Mouse (Mus musculus) spleen, adult 12 weeks (tissue): ENCODE results near the gene Ruvbl2.
A peak's percentile ranks its signal among the peaks of the same experiment; 100 is the strongest.

ENCODE experiments used
- DNase-seq: peaks from one replicate; pipeline ENCODE4 v3.0.0; 2022; ENCODE audit warnings: low spot score

Ruvbl2 gene

GRCm38 (mm10) chr7:45461326-45461725, 23.4 kb upstream of the Ruvbl2 start:
- no peak for DNase-seq

GRCm38 (mm10) chr7:45460860-45461314, 23.0 kb upstream of the Ruvbl2 start:
- DNase-seq = peak; percentile 76

- DNase-seq = no peak
Measured at GRCm38 (mm10) chr7:45460377-45460776, 22.5 kb upstream of the Ruvbl2 start.

- DNase-seq = peak; percentile 92
Measured at GRCm38 (mm10) chr7:45459564-45460140, 21.8 kb upstream of the Ruvbl2 start, which contains the start of gene Ftl1. TSS of gene Ftl1 (minus strand) at chr7:45459884.

- peak; percentile 67 for DNase-seq
Measured at GRCm38 (mm10) chr7:45458748-45459563, 21.1 kb upstream of the Ruvbl2 start.

GRCm38 (mm10) chr7:45457204-45458060, 19.5 kb upstream of the Ruvbl2 start:
- DNase-seq = no peak

- no peak for DNase-seq
Measured at GRCm38 (mm10) chr7:45456721-45457203, 18.9 kb upstream of the Ruvbl2 start.

- no peak for DNase-seq
Measured at GRCm38 (mm10) chr7:45455932-45456696, 18.2 kb upstream of the Ruvbl2 start.

- no peak for DNase-seq
Measured at GRCm38 (mm10) chr7:45454971-45455370, 17.1 kb upstream of the Ruvbl2 start.

- DNase-seq = peak; percentile 74
Measured at GRCm38 (mm10) chr7:45451344-45451982, 13.6 kb upstream of the Ruvbl2 start.

GRCm38 (mm10) chr7:45449974-45450373, 12.1 kb upstream of the Ruvbl2 start:
- no peak for DNase-seq

GRCm38 (mm10) chr7:45447325-45447990, 9.6 kb upstream of the Ruvbl2 start:
- no peak for DNase-seq

- no peak for DNase-seq
Measured at GRCm38 (mm10) chr7:45446589-45446988, 8.7 kb upstream of the Ruvbl2 start.

- DNase-seq = no peak
Measured at GRCm38 (mm10) chr7:45443526-45444420, 5.9 kb upstream of the Ruvbl2 start.

- DNase-seq = no peak
Measured at GRCm38 (mm10) chr7:45437046-45437445, 850 bp downstream of the Ruvbl2 start.

- no peak for DNase-seq
Measured at GRCm38 (mm10) chr7:45436444-45436843, 1.5 kb downstream of the Ruvbl2 start.

- no peak for DNase-seq
Measured at GRCm38 (mm10) chr7:45435038-45435437, 2.9 kb downstream of the Ruvbl2 start.

- peak; percentile 98 for DNase-seq
Measured at GRCm38 (mm10) chr7:45434203-45435015, 3.5 kb downstream of the Ruvbl2 start, which contains the start of gene Gys1. TSS of gene Gys1 (plus strand) at chr7:45434844.
